Mouse (Mus musculus) megakaryocyte, embryonic 14.5 days (primary cell): ENCODE results near the gene Bex3.

Source experiments
- FLI1 ChIP-seq: IDR thresholded peaks from 2 replicates; pipeline ENCODE4 v1.6.1; 2012; ENCODE audit warnings: low read length, inconsistent platforms, mixed read lengths
- GATA1 ChIP-seq: IDR thresholded peaks from 3 replicates; pipeline ENCODE4 v1.6.1; 2012; ENCODE audit warnings: mixed read lengths, low read length, inconsistent platforms, borderline replicate concordance

DNA sequence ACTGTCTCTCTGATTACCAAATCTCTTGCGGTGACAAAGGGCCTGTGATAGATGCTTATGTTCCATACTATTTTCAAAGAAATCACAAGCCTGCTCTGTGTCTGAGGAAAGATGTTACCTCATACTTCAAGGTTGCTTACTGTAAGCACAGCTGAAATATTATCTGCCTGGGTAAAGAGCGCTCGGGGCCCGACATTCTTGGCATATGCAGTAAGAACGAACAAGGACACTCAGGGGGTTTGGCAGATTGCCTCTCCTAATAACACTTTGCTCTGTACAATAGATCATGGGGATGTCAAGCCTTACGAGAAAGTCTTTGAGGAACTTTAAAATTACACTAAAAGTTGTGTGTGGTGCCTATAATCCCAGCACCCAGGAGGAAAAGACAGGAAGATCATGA lies 21.2 kb upstream of the Bex3 start:
- TF ChIP-seq GATA1 (no peak), FLI1 (no peak)
